Mouse (Mus musculus) heart, adult 18-20 months (tissue): ENCODE results near the gene Slc22a16. TPM values are rescaled to one million over a fixed set of nuclear protein-coding genes. Genes with fewer than 3 reads are reported as not detected.
"Not testable (repeated sequence)": the region's sequence is repeated elsewhere in the genome, so short reads cannot be mapped to it uniquely, and the experiment has no call there.

Source experiments
- DNase-seq, 2 experiments: peaks; one replicate each; pipeline ENCODE4 v3.0.0; 2021 to 2022; ENCODE audit warnings: mixed read lengths in 1 of 2
- long read RNA-seq, 2 experiments: library from polyadenylated mRNA; stranded (forward); transcript quantifications; one replicate each; pipeline ENCODE4 v2.0.0; 2021
- total RNA-seq, 2 experiments: library from RNA; stranded (reverse); gene quantifications; 2 replicates each; pipeline ENCODE4 v1.2.3; 2021

The Slc22a16 gene
- total RNA-seq = not detected
- long read RNA-seq, experiment 1 = 0 reads
- long read RNA-seq, experiment 2 = 0 reads

DNA sequence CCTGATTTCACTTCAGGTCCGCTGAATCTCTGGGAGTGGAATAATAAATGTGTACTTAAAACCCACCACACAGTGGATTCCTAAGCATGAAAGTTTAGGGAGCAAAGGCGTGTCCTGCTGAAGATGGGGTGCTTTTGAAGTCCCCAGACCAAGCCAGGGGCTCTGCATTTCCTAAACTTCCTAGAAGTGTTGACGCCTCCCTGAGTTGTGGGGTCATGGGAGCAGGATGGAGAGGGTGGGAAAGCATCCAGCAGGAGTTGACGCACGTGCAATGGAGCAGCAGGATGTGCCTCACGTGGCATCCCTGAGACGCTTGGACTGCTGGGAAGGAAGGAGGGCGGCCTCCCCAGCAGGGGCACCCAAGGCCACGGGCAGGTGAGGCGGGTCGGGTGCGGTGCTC lies at the start of gene Slc22a16:
Gene Slc22a16 (plus strand): TSS at position 301 of the 400 bp plus-strand sequence.
- no peak for DNase-seq

DNA sequence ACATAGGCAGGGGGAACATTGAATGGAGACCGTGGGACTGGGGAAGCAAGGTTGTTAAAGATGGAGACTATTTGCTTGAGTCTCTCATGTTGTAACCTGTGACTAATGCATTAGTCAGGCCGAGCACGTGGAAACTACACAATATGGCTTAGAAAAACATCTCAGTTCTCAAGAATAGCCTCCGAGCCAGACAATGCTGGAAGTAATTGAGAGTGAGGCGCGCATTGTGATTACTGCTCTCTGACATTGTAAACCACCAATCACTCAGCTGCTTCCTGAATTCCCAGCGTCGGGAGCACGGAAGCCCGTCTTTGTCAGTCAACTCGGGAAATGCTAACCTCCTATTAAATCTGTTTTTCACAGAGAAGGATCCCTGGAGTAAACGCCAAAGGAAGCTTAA lies 48.6 kb upstream of the Slc22a16 start:
- DNase-seq = no peak

DNA sequence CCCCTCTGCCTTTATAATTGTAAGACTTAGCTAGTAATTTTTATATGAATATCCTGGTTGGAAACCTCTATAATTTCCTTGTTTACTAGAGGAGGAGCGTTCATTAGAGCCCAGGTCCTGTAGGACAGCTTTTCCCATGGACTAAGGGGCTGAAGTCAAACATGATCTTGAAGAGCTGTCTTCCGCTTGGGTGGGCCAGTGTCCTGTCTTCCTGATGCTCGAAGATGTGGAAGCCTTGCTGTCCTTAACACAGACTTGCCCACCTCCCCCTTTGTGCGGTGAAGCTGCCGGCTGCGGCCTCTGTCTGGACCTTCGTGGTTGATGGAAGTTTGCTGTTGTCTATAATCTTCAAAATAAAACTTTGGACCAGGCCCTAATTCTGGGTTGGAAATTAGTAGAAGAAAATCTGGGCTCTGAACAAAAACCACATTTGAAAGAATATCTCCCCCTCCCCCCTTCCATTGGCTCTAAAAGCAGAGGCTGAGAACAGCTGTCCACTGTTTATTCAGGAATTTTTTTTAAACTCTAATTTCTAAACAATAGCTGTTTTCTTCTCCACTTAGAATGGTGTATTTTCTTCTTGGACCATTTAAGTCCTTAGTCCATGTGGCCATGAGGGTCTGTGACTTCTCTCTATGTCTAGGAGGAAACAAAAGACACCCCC lies 46.7 kb upstream of the Slc22a16 start:
- DNase-seq = no peak

DNA sequence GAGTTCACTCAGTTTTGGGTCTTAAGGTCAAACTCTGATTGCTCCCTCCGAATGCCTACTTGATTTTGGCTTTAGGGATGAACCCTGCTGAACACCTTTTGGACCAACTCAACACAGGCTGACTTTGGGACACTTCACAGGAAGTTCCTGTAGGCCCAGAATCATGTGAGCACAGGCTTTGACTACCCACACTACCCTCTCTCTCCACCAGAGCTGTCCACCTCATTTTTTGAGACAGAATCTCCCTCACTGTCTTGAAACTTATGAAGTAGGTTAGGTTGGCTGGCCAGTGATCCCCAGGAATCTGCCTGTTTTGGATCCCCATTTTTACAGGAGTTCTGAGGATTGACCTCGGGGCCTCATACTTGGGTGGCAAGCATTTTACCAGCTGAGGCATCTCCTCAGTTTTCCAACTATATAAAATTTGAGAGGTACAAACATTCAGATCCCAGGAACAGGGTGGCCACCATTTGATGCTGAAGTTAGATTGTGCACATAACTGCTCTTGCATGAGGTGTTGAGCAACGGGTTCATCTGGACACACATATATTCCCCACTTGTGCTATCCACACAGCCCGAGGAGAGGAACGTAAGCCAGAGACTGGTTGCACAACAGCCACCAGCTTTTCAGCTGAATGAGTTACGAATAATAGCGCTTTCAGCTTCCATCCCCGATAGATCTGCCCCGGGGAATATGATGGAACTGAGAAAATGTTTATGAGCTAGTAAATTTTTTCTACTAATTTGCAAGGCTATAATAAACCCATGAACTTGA lies 45.9 kb upstream of the Slc22a16 start:
- peak; percentile 41 to 47 for DNase-seq

DNA sequence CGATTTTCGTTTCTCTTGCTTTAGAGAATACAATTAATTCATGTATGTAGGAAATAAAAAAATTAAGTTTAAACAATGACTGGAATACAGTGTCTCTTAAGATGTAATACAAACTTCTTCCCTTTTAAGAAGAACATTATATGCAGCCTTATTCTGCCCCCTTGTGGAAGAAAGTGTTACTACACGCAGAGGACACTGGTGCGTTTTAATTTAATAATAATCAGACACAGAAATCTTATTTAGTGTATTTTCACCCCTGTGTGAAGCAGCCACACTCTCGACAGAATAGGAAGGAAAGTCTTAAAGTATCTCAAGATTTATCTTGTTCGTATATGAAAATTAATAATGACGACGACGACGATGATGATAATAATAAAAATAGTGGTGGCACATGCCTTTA lies 45.1 kb upstream of the Slc22a16 start:
- peak; percentile 67 to 87 for DNase-seq

DNA sequence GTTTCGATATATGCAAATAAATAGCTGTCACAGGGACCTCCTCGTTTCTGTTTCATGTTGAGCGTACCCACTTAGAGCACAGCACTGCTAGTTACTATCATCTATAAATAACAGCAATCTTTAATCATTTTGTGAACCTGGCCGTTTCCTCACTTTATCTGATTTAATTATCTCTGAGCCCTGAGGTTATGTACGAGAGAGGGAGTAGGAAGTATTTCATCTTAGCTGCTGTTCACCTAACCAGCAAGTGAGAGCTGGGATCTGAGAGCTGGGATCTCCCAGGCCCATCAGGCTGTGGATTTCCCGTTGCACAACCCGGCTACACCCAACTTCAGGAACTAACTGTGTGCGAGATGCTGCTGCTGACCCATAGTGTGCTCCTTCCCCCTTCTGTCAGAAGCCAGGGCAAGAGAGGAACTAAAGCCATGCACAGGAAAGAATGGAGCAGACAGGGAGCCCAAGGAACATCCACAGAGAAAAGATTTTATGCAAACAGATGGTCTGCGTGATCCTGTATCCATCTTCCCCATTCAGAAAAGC lies 44.5 kb upstream of the Slc22a16 start:
- peak in 1 of 2 experiments; percentile 43 for DNase-seq

DNA sequence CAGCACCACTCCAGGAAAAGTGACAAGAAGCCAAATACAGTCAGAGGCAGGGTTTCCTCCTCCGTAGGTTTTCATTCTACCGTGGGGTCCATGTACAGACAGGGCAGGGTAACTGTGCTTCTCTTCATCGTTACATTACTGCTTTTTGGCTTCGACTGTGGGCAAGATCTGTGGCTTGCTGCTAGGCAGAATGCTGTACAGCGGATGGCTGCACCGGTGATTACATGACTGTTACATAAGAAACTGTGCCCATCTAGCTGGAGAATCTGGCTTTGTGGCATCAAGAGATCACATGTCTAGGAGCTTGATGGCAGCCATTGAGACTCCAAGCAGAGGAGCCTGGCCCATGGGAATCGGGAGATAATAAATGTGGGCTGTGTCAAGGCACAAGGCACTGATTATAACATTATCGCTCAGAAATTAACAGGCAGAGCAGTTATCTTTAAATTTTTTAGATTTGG lies 43.8 kb upstream of the Slc22a16 start:
- no peak for DNase-seq

DNA sequence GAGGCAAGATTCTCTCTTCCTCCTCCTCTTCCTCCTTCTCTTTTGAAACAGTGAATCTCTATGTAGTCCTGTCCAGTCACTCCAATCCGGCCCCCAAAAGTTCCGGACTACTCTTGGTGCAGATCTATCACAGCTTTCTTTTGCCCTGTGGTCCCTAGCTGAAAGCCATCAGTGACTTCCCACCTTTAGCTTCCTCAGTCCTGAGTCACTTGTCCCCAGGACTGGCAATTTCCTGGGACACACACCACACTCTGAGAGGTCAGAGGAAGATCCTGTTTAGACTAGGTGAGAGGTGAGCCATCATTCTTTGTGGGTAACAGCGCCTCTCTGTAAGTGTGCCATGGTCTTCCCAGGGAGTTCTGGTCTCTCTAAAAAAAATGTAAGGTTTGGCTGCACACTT lies 43.1 kb upstream of the Slc22a16 start:
- no peak for DNase-seq

DNA sequence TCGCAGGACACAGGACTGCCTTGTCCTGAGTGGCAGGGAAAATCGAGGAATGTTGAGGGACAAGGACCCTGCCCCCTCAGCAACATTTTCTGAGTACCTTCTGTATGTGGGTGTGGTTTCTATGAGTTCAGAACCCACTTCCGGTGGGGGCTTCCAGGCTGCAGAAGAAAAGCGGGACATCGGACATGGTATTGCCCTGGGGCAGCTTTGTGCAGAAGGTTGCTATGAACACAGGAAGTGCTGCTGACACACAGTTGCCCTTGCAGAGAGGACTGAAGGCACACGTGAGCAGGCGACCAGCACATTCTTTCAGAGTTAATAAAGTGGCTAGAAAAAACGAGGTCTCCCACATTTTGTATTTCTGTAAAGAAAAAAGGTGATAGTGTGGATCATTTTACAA lies 42.6 kb upstream of the Slc22a16 start:
- DNase-seq = peak in 1 of 2 experiments; percentile 33

DNA sequence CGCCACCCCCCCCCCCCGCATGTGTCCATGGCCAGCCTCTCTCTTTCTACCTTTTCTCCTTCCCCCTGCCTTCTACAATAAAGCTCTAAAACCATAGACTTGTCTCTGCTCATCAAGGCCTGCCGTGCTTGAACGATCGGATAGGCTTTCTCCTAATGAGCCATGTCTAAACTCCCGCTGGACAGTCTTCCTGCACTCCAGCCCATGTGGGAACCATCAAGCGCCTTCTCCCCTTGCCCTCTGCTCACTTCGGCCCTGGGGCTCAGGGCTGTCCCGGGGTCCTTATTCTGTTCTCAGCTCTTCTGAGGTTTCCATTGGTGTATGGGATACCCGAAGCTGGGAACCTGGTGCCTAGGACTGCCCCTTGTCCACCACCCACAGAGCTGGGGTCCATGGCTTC lies 41.5 kb upstream of the Slc22a16 start:
- no peak for DNase-seq

DNA sequence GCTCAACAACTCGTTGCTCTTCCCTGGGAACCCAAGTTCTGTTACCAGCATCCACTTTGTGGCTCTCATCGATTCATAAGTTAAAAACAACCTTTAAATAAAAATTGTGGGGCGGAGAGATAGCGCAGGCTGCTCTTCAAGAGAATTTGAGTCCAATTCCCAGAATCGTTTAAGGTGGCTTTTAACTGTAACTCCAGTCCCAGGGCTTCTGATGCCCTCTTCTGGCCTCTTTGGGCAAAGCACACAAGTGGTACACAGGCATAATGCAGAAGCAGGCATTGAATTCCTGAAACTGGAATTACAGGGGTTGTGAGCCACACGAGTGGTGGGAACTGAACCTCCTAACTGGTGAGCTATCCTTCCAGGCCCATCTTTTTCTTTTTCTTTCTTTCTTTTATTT lies 40.5 kb upstream of the Slc22a16 start:
- DNase-seq = peak; percentile 32 to 60

DNA sequence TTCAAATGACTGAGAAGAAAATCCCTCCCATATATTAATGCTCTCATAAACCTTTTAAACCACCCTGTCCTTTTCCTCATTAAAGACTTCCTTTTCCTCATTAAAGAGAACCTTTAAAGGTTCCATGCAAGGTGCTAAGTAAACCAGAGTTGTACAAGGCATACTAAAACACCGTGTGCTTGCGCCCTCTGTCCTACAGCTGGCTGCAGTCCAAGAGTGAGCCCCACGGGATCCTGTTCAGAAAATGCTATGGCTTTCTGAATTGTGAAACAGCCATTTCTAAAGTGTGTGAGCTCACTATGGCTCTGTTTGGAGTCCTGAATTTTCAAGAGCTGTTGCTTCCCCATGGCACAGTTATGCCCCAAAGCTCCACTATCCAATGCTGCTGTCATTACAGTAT lies 39.5 kb upstream of the Slc22a16 start:
- no peak for DNase-seq

DNA sequence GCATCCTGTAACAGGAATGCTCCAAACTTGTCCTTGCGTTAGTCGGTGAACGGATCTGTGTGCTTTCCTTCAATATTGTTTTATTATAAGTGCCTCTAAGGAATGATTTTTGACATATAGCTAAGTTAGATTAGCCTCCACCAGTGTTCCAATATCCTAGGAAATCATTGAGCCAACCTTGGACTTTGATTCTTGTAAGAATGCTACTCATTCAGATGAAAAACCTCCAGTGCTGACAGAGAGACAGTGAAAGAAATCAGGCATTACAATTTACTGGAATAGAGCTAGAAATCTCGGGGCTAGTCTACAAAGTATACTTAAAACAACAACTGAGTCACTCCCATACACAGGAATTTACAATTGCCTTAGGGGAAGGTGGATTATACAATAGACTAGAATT lies 37.5 kb upstream of the Slc22a16 start:
- not testable (repeated sequence) for DNase-seq

DNA sequence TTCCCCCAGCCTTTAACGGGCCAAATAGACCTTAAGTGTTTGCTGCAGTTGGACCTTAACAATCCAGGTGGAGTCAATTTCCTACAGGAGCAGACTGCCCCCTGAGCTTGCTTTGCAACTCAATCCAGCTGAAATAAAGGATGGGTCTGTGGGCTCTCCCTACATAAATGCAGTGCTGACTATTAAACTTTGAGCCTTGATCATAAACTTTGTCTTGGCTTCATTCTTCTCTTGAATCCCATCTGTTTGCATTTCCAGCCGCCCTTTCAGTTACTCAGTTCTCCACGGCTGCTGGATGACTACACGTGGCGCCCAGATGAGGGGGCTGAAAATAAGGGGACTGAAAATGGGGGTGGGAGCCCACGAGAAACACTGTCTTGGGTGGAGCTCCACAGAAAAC lies 28.8 kb upstream of the Slc22a16 start:
- no peak for DNase-seq

DNA sequence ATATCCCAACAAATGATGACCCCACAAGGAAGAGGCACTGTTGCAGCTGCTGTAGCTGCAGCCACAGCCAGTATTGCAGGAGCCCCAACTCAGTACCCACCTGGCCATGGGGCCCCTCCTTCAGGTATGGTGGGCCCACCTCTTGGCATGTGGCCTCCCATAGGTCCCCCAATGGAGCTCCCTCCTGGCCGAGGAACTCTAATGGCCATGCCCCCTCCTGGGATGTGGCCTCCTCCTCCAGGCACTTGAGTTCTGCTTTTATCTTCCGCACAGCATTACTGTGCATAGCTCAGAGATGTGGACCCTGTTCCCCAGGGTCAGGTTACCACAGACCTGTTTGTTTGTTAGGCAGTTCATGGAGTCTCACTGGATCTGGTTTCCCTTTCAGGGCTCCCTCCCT lies 20.8 kb upstream of the Slc22a16 start:
- no peak for DNase-seq

DNA sequence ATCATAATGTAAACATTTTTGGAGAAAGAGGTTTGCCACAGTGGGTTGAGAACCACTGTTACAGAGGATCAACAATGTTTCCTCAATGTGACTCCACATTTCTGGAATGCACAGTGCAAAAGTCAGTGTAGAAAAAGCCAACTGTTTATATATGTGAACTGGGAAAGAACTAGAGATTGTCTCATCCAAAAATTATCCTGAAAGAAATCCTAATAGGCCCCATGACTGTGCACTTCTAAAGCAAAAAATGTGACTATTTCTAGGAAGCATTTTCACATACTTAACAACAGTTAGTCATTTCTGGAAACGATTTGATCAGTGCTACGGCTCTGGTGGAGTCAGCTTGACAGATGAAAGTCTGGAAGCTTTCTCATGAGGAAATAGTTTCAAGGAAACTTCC lies 18.3 kb upstream of the Slc22a16 start:
- DNase-seq = no peak

DNA sequence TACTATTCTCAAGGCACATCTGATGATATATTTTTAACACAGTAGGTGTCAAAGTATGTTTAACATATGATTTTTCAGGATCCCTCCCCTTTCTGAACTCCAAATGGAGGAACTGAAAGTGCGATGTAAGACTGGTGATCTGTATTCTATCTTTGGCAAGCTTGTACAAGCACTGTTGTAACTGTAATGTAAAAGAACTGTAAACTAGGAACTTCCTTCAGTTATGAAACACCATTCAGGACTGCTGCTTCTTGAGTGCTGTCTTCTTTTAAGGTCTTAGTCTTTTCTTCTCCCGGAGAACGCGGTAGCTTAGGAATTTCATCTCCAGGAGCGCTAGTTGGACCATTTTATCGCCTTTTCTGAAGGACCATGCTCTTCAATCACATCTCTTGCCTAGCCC lies 4.4 kb upstream of the Slc22a16 start:
- not testable (repeated sequence) for DNase-seq

DNA sequence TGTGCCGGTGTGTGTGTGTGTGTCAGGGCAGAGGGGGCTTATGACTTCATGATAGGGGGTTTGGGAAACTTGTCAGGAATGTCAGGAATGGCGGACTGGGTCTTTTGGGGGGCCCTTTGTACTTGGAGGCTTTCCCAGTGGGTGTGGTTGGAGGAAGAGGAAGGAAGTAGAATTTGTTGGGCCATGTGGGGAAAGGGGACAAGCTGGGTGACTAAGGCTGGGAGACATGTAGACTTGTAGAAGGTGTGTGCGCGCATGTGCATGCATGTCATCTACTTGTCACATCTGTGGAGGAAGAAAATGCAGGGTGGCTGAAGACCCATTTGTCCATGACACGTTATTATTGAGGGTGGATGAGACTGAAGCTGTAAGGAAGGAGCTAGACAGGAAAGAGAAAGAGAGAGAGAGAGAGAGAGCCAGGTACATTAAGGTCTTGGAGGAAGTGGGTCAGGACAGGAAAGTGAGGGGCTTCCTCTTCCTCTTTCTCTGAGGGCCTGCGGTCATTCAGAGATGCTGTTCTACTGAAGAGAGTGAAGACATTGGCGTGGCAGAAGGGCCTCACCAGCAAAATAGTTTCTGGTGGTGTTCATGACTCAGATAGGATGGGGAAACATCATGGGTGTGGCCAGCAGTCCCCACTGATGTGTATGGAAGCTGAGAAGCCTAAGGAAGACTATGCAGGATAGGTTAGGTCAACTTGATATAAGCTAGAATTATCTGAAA lies 5.9 kb downstream of the Slc22a16 start:
- no peak for DNase-seq

DNA sequence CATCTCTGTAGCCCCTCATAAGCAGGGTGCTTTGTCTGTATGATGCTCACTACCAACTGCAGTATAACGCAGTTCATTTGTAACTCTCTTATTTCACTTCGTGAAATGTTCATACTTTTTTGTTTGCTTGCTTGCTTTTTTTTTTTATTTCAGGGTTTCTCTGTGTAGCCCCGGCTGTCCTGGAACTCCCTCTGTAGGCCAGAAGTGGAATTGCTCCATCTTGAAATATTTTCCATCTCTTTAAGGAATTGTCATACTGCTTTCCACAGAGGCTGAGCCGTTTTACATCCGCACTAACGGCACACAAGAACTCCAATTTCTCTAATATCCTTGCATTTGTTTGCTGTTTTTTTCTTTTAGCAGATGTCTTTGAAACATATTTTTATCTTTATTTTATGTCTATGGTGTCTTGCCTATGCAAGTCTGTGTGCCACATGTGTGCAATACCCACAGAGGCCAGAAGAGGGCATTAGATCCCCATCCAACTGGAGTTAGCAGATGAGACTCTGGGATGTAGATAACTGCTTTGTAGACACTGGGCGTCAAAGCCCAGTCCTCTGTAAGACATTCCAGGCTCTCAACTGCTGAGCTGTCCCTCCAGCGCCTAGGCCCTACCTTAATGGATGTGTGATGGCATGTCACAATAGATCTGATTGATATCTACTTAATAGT lies 13.6 kb downstream of the Slc22a16 start:
- DNase-seq = peak in 1 of 2 experiments; percentile 5

DNA sequence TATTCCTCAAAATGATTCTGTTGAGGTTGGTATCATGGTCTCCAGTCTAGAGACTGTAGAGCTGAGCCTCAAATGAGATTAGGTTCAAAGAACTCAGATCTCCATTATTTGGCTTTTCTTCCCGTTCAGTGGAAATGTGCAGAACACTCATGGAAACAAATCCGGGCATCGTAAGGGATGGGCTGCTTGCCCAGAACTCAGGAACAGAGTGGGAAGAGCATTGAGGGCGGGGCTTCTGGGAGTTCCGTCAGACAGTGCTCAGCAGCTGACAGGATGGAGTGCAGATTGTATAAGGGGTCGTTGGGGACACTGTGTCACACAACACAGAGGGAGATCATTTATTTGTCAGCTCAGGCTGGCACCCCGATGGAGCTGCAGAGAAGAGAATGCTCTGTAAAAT lies 22.1 kb downstream of the Slc22a16 start:
- DNase-seq = no peak

DNA sequence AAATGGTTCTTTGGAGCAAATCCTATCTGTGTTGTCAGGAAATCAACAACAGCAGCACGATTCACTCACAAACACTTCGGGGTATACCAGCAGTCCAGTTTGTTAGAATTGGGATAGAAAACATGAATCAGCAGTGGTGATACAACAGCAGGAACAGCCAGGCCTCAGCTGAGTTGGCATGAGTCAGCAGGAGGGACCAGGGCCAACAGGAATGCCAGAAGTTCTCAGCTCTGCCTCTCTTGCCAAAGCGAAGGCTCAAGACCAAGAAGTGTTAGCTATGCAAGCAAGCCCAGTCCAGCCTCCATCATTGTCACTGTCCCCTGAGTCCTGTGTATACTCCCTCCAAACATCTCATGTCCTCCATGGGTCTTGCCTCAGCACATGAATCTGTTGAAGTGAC lies 27.0 kb downstream of the Slc22a16 start:
- DNase-seq = peak; percentile 28 to 33
